Mouse (Mus musculus) heart, postnatal 10 days (tissue): Measurements from ENCODE around the gene Lhfpl2. TPM values are rescaled to one million over a fixed set of nuclear protein-coding genes. Genes with fewer than 3 reads are reported as not detected.
A peak's percentile ranks its signal among the peaks of the same experiment; 100 is the strongest.

ENCODE experiments used
- DNase-seq, 2 experiments: peaks; one replicate each; pipeline ENCODE4 v3.0.0; 2021
- intact Hi-C: fragments of 180-260 bp; cut with DNase I; formaldehyde crosslinking; loops from one replicate; pipeline ENCODE4 v1.15.1; 2025
- total RNA-seq, 2 experiments: library from RNA; stranded (reverse); gene quantifications; 2 replicates each; pipeline ENCODE4 v1.2.3; 2021

The Lhfpl2 gene
- total RNA-seq, 2 experiments from 2014 or later: 23.5 to 38.5 TPM

DNA sequence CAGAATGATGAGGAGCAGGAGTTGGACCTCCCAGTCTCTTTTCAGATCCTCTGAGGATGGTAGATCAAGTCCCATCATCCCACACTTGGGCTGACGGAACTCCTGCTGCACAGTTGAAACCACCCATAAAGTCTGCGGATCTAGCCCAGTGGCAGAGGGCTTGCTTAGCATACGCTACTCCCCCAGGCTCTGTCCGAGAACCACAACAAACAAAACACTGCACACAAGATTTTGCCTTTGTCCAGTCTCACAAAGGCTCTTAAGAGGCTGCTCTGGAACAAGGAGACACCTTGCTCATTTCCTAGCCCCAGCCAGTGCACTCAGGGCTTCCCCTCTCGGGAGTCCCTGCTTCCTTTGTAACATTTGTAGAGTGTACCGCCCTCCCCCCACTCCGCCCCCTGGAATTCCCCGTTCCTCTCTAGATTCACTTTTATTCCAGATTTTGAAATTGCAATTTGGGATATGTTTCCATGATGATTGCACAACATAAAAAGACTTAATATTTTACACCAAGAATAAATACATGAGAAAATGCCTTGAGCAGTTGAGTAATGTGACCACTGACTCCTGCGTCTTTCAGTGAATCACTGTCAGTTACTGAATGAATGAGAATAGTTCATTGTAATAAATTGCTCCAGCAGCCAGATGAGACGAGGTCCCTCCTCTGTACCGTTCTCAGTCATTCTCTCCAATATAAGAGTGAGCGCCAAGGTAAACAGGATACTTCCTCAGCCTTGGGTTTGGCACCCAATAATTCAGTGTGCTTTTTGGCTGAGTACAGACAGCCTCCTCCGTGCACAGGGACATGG is 74.8 kb downstream of the Lhfpl2 start:
- peak; percentile 56 to 57 for DNase-seq
- intact Hi-C loops: loop anchor here (5.0 kb wide), 1 partner anchor 35 kb away; no protein-coding TSS in a partner anchor

DNA sequence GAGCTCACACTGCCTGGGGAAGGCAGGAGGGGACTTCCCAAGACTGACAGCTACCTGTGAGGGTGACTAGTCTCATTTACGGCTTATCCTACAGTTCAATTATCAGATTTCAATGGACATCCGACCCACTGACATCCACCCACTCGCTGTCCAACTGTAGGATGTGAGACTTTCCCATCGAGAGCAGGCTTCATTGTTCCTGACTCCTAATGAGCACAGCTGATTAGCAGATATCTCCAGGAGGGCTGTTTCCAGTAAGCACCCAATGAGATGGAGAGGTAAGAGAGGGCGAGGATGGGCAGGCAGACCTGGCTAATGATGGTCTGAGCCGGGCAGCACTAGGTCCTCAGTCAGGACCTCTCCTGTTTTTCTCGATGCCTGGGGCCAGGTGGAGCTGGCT is 77.0 kb downstream of the Lhfpl2 start:
- no peak for DNase-seq
- intact Hi-C loops: loop anchor here (5.0 kb wide), 1 partner anchor 37 kb away; no protein-coding TSS in a partner anchor

DNA sequence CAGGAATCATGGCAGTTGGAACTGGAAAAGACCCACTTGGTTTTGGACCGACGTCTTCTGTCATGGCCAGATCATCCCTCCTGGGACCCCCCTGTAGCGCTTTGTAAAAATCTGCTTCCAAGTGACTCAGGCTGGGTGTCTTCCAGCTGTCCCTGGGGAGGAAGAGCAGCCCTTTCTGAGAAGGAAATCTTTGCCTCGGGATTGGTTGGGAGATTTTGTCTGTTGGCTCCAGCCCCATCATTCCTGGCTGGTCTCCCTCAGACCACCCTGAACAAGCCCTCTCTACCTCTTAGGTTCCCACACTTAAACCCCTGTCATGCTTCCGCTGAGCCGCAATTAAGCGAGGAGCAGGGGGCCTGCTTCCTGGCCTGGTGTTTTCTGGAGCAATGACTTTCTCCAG is 77.6 kb downstream of the Lhfpl2 start:
- peak; percentile 81 to 86 for DNase-seq
- intact Hi-C loops: no loop called here

DNA sequence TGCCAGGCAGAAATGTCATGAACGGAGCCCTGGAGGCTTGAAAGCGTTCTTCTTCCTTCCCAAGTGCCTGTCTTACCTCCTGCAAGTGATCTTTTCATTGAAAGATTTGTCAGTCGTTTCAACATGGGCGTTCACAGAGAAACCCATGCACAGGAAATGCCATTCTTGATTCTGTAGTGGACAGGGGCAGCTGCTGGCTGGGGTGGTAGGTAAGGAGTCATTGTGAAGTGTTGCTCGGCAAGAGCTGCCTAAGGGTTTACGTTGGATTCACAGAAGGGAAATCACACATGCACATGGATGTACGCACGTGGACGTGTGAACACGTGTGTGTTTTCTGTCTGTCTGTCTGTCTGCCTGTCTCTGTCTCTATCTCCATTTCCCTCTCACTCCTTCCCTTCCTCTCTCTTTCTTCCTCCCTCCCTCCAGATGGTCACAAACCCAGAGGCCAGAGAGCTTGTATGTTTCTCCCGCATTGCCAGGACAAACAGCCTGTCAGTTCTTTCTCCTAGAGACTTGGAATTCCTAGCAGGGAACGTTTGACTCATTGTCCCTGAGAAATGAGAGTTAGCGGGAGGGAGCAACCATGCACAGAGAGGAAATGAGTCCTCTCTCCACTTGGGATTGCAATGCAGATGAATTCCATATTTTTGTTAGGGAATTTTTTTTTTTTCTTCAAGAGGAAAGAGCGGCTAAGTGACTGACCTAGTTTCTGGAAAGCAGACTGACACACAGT is 82.3 kb downstream of the Lhfpl2 start:
- peak; percentile 67 for DNase-seq
- intact Hi-C loops: loop anchor here (5.0 kb wide), 2 partner anchors 78 to 288 kb away; no protein-coding TSS in a partner anchor

DNA sequence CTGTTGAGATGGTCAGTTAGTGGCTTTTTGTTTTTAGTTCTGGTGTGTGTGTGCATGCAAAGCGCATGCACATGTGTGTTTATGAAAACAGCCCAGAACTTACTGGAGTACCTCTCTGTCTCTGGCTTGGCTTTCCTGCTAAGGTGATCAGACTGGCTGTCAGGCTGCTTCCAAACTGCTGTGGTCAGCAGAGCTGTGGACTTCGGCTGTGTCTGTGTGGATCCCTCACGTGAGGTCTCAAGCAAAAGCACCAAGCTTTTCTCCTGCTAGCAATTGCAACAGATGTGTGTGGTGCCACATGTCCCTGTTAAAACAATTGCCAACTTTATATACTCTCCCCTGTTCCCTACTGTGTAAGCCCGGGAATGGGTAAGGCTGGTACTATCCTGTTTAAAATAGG is 82.8 kb downstream of the Lhfpl2 start:
- intact Hi-C loops: loop anchor here (5.0 kb wide), 2 partner anchors 78 to 288 kb away; no protein-coding TSS in a partner anchor
- DNase-seq: no peak

DNA sequence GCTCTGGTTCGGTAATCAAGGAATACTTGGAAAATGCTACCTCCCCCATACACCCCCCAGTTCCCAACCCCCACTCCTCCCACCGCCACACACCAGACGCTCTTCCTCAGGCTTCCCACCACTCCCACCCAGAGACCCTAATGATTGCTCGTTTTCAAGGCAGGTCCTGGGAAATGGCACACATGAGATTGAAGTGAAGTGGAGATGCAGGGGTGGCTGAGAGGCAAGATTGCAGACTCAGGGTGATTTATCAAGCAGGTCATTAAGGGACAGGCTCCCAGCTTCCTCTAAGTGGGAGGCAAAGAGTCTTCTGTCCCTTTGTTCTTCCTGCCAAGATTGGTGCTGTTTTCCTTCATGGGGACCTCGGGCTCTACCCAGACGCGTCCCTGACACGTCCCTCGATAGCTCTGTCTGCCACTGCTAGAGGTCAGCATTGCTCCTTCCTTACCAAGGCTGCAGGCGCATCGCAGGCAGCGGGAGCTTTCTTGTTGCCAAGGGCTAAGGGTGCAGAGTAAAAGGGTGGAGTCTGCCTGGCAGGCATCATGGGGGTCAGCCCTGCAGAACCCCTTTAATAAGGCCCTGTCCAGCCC is 85.6 kb downstream of the Lhfpl2 start:
- peak; percentile 53 to 62 for DNase-seq
- intact Hi-C loops: loop anchor here (2.0 to 5.0 kb wide), 3 partner anchors 58 to 291 kb away; no protein-coding TSS in a partner anchor

DNA sequence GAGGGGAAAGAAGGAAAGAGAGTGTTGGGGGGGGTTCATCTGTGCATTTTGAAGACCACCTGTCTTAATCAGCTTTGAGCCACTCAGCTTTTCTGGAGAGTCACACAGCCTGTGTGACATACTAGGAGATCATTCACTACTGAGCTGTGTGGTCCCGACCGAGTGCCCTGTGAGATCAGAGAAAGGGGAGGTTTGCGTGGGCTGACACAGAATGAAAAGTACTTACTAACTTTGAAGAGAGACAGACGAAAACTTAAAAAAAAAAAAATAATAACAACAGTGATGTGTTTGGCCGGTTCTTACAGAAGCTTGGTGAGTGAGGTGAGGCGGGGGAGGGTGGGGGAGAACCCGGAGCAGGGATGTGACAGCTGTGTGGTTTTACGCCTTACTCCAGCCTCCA is 86.9 kb downstream of the Lhfpl2 start:
- intact Hi-C loops: loop anchor here (5.0 kb wide), 2 partner anchors 82 to 292 kb away; no protein-coding TSS in a partner anchor
- no peak for DNase-seq

DNA sequence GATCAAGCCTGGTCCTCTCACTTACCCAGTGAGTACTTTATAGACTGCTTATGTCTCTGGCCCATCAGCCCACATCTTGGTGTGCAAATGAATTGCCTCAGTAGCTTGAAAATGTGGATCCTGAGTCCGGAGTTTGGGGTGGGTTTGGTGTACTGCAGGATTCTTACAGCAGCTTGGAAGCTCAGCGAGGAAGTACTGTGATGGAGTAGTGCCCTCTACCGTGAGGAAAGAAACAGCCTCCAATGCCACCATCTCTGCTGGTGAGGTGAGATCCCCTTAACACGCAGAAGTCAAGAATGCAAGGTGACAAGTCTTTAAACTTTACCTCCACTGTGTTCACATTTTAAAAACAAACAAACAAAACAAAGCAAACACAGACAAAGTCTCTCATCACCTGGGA is 89.7 kb downstream of the Lhfpl2 start:
- DNase-seq: peak in 1 of 2 experiments; percentile 47
- intact Hi-C loops: loop anchor here (1.0 kb wide), 1 partner anchor 353 kb away; no protein-coding TSS in a partner anchor

DNA sequence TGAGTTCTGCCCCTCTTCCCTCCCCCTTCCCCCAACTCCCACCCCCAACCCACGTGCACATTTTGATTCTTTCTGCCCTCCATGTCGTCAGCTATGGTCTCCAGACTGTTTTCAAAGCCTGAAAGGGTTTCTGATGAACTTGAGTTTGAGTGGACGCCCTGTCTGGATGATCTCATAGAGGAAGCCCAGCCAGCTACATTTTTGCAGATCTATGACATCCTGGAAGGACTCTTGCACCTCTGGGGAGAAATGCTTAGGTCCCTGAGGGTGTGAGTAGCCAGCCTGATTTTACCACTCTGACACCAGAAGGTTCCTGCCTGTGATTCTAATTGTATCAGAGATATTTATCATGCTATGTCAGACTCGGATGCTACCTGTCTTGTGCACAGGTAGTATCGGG is 91.4 kb downstream of the Lhfpl2 start:
- intact Hi-C loops: no loop called here

DNA sequence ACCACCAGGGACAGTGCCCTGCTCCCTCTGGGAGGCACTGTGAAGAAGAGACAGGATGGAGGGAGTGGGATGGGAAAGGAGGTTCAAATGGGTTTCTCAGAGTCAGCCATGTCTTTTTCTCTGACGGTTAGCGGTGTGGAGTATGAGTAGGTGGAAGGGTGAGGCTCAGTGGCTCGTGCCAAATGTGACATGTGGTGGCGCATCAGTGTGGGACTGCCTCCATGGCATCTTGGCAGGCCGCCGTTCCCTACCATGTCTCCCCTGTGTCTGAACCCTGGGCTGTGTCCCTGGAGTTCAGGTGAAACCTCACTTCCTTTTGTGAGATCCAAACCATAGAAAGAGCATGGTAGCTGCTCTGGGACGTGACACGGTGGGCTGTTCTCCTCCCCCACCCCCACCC is 92.2 kb downstream of the Lhfpl2 start:
- no peak for DNase-seq
- intact Hi-C loops: no loop called here

More for the DNA sequence above, 91.4 kb downstream of the Lhfpl2 start:
- peak; percentile 55 to 63 for DNase-seq

DNA sequence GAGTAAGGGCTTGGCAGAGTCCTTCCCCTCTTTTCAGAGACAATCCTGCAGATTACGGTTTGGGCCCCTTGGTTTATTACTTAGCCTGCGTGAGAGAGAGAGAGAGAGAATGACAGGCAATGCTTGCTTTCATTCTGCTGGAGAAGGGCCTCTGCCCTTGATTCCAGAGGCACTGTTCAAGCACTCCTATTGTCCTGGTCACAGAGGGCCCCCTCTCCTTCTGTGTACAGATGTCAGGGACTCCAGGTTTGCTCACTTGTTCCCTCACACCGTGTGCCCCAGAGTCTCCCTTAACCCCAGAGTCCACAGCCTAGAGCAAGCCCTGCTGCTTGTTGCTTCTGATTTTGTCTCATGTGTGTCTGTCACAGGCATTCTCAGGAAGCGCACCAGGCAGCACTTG is 93.7 kb downstream of the Lhfpl2 start:
- intact Hi-C loops: no loop called here
- no peak for DNase-seq

DNA sequence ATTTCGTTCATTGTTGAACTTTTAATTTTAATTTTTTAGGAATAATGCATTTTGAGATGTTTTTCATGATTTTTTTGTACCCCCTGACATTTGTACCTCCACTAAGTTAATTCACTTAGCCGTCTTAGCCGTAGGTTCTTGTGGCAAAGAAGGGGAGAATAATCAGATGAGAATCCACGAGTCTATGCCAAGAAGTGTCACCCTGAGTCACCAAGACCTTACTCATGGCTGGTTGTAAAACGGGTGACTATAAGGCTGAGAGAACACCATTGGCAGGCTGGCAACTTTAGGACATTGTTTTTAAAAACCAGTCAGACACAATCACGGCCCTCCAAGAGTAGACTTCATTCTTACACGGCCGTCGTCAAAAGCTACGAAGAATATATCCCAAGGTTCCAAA is 95.2 kb downstream of the Lhfpl2 start:
- intact Hi-C loops: no loop called here

DNA sequence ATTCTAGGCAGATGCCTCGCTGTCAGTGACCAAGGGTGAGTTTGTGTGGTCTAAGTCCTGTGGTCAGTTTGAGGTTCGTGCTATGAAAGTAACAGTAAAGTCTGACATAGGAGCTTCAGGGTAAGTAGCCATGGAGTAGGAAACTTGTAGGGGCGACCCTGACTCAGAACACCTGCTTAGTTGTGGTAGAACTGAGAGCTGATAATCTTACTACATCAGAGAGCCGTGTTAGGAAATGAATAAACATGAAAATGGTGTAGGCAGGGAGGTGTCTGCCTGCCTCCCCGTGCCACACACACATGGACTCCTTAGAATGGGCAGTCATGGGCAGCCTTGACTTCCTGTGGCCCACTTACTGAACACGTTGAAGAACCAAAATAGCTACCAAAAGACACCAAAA is 96.1 kb downstream of the Lhfpl2 start:
- intact Hi-C loops: no loop called here

More for the DNA sequence above, 95.2 kb downstream of the Lhfpl2 start:
- no peak for DNase-seq

DNA sequence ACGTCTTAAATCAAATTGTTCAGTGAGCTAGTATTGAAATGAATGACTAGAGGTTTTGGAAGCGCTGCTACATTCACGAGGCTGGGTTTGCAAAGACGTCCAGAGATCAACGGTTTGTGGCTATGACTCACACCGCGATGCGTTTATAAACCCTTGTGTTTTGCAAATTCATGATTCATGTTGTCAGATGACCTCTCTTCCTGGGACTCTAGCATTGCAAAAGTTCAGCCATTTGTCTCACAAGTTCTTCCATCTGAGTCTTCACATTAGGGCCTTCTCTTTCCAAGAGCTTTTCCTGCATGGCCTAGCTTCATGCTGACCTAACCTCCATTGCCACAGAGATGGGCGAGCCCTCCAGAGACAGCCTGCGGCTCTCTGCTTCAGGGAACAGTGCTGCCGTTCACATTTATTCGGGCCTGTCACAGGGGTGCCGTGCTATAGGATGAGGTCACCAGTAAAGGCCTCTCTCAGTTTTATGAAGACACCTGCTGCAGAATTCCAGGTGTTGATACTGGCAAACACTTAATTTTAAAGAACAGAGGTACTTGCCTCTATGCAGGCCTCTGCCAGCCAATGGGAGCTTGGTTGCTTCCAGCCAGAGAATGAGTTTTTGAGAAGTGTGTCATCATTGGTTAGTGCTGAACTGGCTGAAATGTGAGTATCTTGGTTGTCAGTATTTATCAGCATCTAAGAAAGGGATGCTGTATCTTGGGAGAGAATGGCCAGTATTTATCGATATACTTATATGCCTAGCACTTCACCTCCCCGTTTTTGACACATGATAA is 97.1 kb downstream of the Lhfpl2 start:
- no peak for DNase-seq
- intact Hi-C loops: no loop called here

More for the DNA sequence above, 96.1 kb downstream of the Lhfpl2 start:
- DNase-seq: no peak

DNA sequence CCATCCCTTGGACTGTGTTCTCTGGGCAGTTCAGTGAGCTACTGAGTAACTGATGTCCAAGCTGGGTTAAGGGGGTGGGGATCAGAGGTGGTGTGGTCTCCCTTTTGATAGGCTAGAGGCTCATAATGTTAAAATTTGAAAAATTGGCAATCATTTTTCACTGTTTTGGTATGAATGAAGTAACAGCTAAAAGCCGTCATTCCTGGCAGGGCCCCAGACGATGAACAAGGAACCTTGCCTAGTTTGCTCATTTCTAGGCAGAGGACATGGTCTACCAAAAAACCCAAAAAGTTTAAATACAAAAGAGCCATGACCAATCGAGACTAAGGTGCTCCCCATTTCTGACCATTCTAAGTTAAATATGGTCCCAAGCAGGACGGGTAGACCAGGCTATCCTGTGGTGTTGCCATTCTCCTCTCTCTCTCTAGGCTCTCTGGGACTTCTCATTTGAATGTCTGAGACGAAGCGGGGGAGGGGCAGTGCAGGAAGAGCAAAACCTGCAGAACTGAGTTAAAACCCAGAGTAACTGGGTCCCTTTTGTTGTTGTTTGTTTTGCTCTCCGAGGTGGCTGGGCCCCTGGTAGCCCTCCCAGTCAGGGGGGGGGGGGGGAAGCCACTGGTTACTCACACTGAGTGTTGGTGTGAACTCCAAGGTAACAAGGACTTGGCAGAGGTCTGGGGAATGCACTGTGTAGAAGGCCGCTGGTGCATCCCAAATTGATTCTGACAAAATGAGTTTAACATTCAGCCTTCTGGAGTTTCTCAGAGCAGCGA is 98.2 kb downstream of the Lhfpl2 start:
- intact Hi-C loops: no loop called here
- peak; percentile 47 to 59 for DNase-seq

DNA sequence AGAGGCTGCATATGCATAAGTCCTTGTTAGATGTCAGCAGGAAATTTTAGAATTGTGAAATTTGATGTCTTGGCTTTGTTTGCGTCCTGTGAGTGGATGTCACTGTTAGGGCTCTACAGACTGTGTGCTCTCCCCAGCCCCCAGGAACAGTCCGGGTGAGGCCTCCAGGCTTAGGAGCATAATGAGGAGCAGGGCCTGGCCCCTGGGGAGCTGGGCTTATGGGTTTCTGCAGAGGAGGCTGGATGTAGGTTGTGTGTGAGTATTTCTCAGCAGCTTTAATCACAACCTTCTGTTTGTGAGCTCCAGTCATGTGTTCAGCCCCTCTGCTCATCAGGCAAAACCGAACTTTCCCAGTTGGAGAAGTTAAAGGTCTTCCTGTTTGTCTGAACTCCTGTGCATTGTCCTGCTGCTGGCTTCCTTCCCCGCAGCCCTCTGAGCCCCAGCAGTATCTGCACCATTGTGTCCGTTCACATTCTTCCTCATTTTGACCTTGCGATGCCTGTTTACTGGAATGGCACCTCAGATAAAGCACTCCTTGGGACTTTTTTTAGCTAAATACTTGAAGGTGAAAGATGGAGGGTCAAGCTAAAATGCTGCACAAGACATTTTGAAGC is 101.4 kb downstream of the Lhfpl2 start:
- no peak for DNase-seq
- intact Hi-C loops: no loop called here

DNA sequence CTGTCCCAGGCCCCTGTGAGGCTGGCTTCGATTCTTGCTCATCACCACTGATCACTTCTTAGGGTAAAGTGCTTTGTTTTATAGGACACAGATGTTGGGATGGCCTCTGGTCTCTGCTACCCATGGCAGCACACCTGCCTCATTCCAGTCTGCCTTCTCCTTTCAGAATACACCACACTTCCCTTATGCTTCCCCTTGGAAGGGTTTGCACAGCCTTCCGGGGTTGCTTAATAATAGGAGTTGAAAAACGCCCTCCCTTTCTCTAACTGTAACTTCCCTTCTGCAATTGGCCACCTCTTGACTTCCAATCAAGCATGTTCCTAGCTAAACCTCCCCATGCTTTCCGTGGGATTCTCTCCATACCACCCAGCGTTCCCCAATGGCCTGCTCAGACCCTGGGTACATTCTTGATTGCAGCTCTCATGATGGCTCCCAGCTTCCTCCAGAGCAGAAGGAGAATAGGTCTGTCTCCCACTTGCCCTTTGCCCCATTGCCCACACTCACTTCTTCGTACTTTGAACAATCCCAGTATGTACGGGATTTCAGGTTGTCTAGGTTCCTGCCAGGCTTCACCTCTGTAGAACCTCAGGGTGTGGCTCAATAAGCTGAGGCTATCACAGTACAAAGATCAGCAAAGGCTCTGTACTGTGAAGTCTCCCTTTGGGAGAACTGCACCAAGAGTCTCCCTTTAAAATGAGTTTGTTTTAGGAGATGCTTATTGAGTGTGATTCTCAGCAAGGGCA is 102.1 kb downstream of the Lhfpl2 start:
- no peak for DNase-seq
- intact Hi-C loops: no loop called here

DNA sequence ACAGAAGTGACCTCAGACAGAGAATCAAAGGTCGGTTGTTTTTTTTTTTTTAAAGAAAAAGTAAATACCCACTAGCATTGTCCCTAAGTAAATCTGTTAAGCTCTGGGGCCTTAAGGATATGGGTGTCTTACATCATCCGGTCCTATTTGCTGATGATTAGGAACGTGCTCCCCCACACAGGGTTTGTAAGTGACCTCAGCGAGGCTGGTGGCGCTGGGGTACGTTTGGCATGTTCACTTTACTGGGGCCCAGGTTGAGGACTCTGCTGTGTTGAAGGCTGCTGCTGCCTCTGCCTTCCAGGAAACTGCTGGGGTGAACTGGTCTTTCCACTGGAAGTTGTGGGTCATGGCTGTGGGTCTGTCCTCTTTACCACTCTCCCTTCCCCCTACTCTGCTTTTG is 106.9 kb downstream of the Lhfpl2 start:
- intact Hi-C loops: no loop called here
- no peak for DNase-seq
